Mouse (Mus musculus) stomach, embryonic 15.5 days (tissue): ENCODE results near the gene Cacna1i. TPM values are rescaled to one million over a fixed set of nuclear protein-coding genes. Genes with fewer than 3 reads are reported as not detected.

Experiments used
- ATAC-seq: fragments of 200-750 bp; cut with Nextera tagmentation; 2 replicates; pipeline ENCODE4 v1.8.0; 2017; ENCODE audit warnings: low read depth, moderate number of reproducible peaks, moderate TSS enrichment; ENCODE audit not compliant: insufficient read depth, low FRiP score
- H3K27ac ChIP-seq: fragments of 300-500 bp; sonication (generic); 2 replicates; pipeline ENCODE4 v1.5.1; 2015; ENCODE audit warnings: mild to moderate bottlenecking, inconsistent platforms
- H3K27me3 ChIP-seq: fragments of 300-500 bp; sonication (generic); replicated peaks from 2 replicates; pipeline ENCODE4 v1.6.1; 2015; ENCODE audit warnings: inconsistent platforms
- H3K36me3 ChIP-seq: fragments of 300-500 bp; sonication (generic); 2 replicates; pipeline ENCODE4 v1.6.1; 2015; ENCODE audit warnings: inconsistent platforms
- H3K4me1 ChIP-seq: fragments of 300-500 bp; sonication (generic); 2 replicates; pipeline ENCODE4 v1.6.1; 2015; ENCODE audit warnings: inconsistent platforms
- H3K4me2 ChIP-seq: fragments of 300-500 bp; sonication (generic); 2 replicates; pipeline ENCODE4 v1.6.1; 2015; ENCODE audit warnings: mild to moderate bottlenecking, inconsistent platforms
- H3K4me3 ChIP-seq: fragments of 300-500 bp; sonication (generic); replicated peaks from 2 replicates; pipeline ENCODE4 v1.5.1; 2015; ENCODE audit warnings: inconsistent platforms
- H3K9ac ChIP-seq: fragments of 300-500 bp; sonication (generic); 2 replicates; pipeline ENCODE4 v1.6.1; 2015; ENCODE audit warnings: inconsistent platforms
- H3K9me3 ChIP-seq: fragments of 300-500 bp; sonication (generic); 2 replicates; pipeline ENCODE4 v1.6.1; 2016; ENCODE audit warnings: inconsistent platforms
- WGBS: fragments of 180-500 bp; shearing (Covaris S2); methylation state at CpG from one replicate; pipeline ENCODE4 v1.1.7; 2015; 5-methylcytosine and 5-hydroxymethylcytosine counted together
- polyA plus RNA-seq: library from polyadenylated mRNA; unstranded; fragments of >200 nt; fragmentation: Nextera tagmentation; extraction: Ambion mirVana; gene quantifications from 2 replicates; pipeline ENCODE4 v1.2.1, GENCODE M21; 2015

The Cacna1i gene
- polyA plus RNA-seq, 1 experiment from 2014 or later = 0.03 TPM

GRCm38 (mm10) chr15:80257602-80258239 is 29.3 kb upstream of the Cacna1i start:
- ATAC-seq = no peak
- Histone ChIP-seq H3K9me3 (no peaks in the 10 kb centered on the region), H3K9ac (0 out of 2 replicates have a peak overlapping the region, but pooled peaks have one; percentile 8), H3K27me3 (no peaks in the 10 kb centered on the region), H3K27ac (peak overlapping the region; percentile 97), H3K4me3 (no peak overlapping the region), H3K36me3 (peaks cover 23% of the 10 kb centered on the region), H3K4me1 (peaks cover 36% of the 10 kb centered on the region), H3K4me2 (peak overlapping the region; percentile 84)
- 17% methylated on average over 4 of the region's 4 CpGs for WGBS

DNA sequence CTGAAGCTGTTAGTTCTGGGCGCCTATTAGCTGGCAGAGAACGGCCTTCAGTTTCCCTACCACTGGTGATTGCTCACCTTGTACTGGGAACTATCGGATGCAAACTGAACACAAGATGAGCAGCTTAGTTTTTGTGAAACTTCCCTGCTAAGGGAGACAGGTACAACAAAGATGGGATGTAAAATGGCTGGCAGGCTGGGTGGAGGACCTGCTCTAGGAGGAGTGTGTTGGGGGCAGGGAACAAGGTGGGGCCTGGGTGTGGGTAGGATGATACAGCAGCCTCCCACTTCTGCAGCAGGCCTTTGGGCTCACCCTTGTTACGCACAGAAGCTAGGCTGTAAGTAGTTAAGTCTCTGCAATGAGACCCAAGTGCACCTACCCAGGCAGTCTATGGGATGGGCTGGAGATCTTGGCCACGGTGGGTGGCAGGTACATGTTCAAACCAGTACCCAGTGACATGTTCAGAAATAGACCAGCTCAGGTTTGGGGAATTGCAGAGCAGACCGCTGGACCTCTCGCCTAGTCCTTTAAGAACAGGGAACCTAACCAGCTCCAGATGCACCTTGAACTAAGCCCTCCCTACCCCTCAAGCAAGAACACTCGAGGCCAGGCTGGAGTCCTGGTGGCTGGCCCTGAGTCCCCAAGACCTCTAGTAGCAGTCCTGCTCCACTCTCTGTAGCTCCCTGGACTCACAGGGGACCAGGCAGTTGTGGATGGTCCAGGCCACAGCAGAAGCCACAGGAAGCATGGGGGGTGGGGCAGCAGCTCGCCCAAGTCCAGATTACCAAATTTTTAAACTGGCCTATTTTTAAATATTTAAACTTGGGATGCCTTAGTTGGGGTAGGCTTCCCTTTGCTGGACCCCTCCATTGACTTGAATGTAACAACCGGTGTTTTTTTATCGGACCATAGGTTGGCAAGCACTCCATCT is 28.5 kb upstream of the Cacna1i start:
- no peaks in the 10 kb centered on the region for H3K9me3 ChIP-seq
- H3K36me3 ChIP-seq = peaks cover 23% of the 10 kb centered on the region
- no peaks in the 10 kb centered on the region for H3K27me3 ChIP-seq
- H3K4me1 ChIP-seq = peaks cover 44% of the 10 kb centered on the region
- peak overlapping the region; percentile 84; the same call in 1 of the 2 replicates for H3K4me2 ChIP-seq
- ATAC-seq = no peak
- 49% methylated on average over 11 of the region's 11 CpGs for WGBS
- H3K4me3 ChIP-seq = no peak overlapping the region
- no peak overlapping the region for H3K9ac ChIP-seq
- H3K27ac ChIP-seq = peak overlapping the region; percentile 97

DNA sequence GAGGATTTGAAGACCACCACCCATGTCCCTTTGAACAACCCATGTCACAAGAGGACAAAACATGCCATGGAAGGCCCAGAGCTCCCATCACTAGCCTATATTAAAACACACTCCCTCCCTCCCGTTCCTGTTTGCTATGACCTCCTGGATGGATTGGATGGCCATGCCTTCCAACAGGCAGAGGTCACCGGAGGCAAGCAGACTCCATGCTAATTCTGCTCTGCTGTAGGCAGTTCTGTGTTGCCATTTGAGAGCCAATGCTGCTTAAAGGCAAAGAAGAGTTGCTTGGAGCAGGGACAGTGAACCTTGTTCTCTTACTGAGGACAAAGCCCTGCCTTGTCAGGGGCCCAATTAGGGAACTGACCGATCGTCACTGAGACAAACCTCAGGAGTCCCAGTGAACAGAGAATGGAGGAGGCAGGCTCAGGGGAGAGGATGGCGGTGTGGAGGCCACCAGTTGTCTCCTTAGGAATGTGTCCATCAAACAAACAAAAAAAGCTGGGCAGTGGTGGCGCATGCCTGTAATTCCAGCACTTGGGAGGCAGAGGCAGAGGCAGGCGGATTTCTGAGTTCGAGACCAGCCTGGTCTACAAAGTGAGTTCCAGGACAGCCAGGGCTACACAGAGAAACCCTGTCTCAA is 27.5 kb upstream of the Cacna1i start:
- H3K27ac ChIP-seq = peak overlapping the region; percentile 97; the same call in 1 of the 2 replicates
- H3K36me3 ChIP-seq = peaks cover 23% of the 10 kb centered on the region
- ATAC-seq = no peak
- 72% methylated on average over 8 of the region's 8 CpGs for WGBS
- no peaks in the 10 kb centered on the region for H3K9me3 ChIP-seq
- no peaks in the 10 kb centered on the region for H3K27me3 ChIP-seq
- no peak overlapping the region for H3K9ac ChIP-seq
- H3K4me2 ChIP-seq = no peak overlapping the region
- H3K4me1 ChIP-seq = peaks cover 40% of the 10 kb centered on the region
- H3K4me3 ChIP-seq = no peak overlapping the region

DNA sequence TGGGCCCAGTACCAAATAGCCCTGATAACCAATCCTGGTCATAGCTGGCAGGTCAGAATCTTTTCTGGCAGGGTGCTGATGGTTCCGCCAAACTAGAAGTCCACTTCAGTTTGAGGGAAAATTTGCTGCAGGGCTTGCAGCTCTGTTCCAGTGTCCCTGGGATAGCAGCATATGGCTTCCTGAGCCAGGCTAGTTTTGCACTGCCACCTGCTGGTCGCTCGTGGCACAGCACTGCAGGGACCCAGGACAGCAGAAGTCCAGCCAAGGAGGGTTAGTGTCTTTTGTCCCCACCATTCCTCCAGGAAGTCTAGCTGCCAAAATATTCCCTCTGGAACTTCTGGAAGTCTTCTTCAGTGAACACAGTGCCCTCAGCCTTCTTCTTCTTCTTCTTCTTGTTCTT is 26.4 kb upstream of the Cacna1i start:
- H3K36me3 ChIP-seq = peaks cover 23% of the 10 kb centered on the region
- no peak overlapping the region for H3K4me2 ChIP-seq
- H3K27me3 ChIP-seq = no peaks in the 10 kb centered on the region
- H3K9me3 ChIP-seq = no peaks in the 10 kb centered on the region
- 7% methylated on average over 3 of the region's 3 CpGs for WGBS
- no peak overlapping the region for H3K27ac ChIP-seq
- peaks cover 40% of the 10 kb centered on the region for H3K4me1 ChIP-seq
- ATAC-seq = no peak
- H3K4me3 ChIP-seq = no peak overlapping the region
- no peak overlapping the region for H3K9ac ChIP-seq

GRCm38 (mm10) chr15:80261100-80261499 is 25.9 kb upstream of the Cacna1i start:
- Histone ChIP-seq H3K36me3 (peaks cover 23% of the 10 kb centered on the region), H3K9ac (no peak overlapping the region), H3K27ac (no peak overlapping the region), H3K4me1 (peaks cover 40% of the 10 kb centered on the region), H3K27me3 (no peaks in the 10 kb centered on the region), H3K4me2 (no peak overlapping the region), H3K9me3 (no peaks in the 10 kb centered on the region), H3K4me3 (no peak overlapping the region)
- WGBS = 82% methylated on average over 7 of the region's 7 CpGs
- no peak for ATAC-seq

DNA sequence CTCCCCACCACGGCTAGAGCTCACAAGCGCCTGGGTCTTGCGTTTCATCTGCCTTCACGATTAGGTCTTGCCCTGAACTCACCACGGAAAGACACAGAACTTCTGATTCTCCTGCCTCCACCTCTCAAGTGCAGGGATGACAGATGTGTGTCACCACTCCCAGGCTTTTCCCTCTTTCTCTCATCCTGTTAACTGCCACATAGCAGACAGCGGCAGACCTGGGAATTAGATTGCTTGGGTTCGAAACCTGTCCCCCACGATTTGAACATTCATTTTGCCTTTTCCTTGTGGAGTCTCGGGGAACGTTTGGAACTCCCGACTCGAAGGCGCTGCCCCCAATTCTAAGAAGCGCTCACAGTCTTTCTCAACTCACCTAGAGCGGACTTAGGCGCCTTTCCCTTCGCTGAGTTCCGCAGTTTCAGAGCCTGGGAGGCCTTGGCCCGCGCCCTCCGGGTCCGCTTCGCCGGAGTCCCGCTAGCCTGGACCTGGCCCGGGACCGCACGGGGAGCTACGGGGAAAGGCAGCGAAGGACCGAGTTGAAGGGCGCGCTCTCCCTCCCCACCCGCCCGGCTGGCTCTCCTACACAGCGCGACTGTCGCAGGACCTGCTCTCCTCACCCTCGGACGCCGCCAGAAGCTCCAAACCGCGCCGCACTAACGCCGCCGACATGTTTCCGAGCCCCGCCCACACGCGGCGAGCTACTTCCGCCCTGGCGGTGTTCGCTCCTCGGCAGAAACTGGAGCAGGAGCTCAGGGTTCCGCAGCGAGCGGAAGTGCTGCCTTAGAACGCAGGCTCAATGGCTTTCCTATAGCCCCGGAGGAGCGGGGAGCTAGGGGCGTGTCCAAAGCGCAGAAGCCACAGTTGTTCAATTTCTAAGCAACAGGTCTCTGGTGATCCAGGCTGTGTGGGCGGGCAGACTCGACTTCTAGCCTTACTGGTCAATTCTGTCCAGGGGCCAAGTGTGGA is 23.1 kb upstream of the Cacna1i start, which contains the start of gene Rps19bp1:
Gene Rps19bp1 (minus strand): TSS at position 706 of the 966 bp plus-strand sequence.
- peaks cover 20% of the 10 kb centered on the region for H3K4me1 ChIP-seq
- H3K4me2 ChIP-seq = peak within 1 kb of the TSS; percentile 85
- H3K27me3 ChIP-seq = no peaks in the 10 kb centered on the region
- H3K27ac ChIP-seq = peak within 1 kb of the TSS; percentile 56
- H3K4me3 ChIP-seq = peak within 1 kb of the TSS; percentile 86
- WGBS = under 1% methylated on average over 66 of the region's 66 CpGs
- peak within 1 kb of the TSS; percentile 74 for H3K9ac ChIP-seq
- H3K36me3 ChIP-seq = 0 out of 2 replicates have a peak, but pooled peaks cover 4% of the 10 kb centered on the region
- H3K9me3 ChIP-seq = no peaks in the 10 kb centered on the region
- ATAC-seq = peak; percentile 90

DNA sequence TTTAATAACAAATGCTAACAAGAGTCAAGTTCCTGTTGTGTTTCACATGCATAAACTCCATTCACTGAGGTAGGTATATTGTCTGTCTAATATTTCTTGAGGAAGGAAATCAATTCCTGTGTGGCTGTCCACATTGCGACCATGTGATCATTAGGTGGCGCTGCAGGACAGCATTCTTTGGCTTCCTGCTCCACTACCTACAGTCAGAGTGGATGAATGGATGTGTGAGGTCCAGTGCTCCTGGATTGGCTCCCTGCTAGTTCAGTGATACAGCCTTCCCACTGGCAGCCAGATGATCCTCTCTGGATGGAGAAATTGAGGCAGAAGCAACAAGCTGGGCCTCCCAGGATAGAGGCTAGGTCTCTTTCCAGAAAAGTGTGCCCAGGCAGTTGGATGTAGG is 20.8 kb upstream of the Cacna1i start:
- Histone ChIP-seq H3K4me2 (no peak overlapping the region), H3K4me3 (no peak overlapping the region), H3K36me3 (no peaks in the 10 kb centered on the region), H3K4me1 (peaks cover 17% of the 10 kb centered on the region), H3K9ac (no peak overlapping the region), H3K27me3 (no peaks in the 10 kb centered on the region), H3K27ac (no peak overlapping the region), H3K9me3 (no peaks in the 10 kb centered on the region)
- 0% methylated on average over 2 of the region's 2 CpGs for WGBS
- no peak for ATAC-seq

DNA sequence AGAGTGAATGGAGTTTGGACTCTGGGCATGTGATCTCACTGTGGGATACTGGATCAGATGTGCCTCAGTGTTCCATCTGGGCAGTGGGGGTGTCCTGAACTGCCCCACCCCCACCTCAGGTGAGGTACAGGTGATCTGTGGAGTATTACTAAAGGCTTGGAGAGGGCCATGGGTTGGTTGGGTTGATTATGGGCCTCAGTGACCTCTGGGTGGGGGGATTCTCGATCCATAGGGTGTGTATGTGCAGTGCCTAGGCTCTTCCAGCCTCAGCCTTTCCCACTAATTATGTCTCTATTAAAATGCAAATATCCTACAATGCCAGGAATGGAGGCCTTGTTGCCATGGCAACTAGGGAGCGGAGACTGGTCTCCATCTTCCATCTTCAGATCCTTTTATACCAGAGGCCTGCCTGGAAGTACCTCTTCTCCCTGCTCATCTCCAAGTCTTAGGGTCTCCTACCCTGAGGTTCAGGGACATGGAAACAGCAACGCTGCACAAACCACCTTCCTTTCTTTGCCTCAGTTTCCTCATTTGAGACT is 15.1 kb upstream of the Cacna1i start:
- H3K9ac ChIP-seq = no peak overlapping the region
- H3K9me3 ChIP-seq = no peaks in the 10 kb centered on the region
- no peaks in the 10 kb centered on the region for H3K27me3 ChIP-seq
- ATAC-seq = no peak
- H3K4me2 ChIP-seq = no peak overlapping the region
- 82% methylated on average over 3 of the region's 3 CpGs for WGBS
- H3K4me3 ChIP-seq = no peak overlapping the region
- H3K27ac ChIP-seq = no peak overlapping the region
- no peaks in the 10 kb centered on the region for H3K36me3 ChIP-seq
- no peaks in the 10 kb centered on the region for H3K4me1 ChIP-seq

DNA sequence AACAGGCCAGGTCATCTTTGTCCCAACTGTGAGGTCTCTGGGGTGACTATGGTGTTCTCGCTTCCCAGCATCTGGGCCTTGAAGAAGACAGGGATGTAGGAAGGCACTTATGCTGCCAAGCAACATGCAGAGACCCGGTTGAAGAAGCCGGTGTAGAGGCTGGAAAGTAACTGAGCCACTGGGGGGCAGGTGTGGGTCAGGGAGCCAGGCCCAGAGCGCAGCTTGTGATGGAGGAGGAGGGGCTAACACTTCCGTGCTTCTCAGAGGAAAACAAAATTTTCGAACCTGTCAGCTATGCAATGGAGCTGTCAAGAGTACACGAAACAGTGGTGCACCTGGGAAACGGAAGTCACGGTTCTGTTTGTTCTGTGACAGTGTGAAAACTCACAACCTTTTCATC is 9.9 kb upstream of the Cacna1i start:
- H3K27me3 ChIP-seq = no peaks in the 10 kb centered on the region; the same call in 1 of the 2 replicates
- no peak overlapping the region for H3K4me2 ChIP-seq
- WGBS = 40% methylated on average over 9 of the region's 9 CpGs
- H3K4me3 ChIP-seq = no peak overlapping the region
- H3K4me1 ChIP-seq = no peaks in the 10 kb centered on the region
- no peak overlapping the region for H3K27ac ChIP-seq
- no peak for ATAC-seq
- no peaks in the 10 kb centered on the region for H3K9me3 ChIP-seq
- no peaks in the 10 kb centered on the region for H3K36me3 ChIP-seq
- no peak overlapping the region for H3K9ac ChIP-seq

- Histone ChIP-seq H3K9me3 (no peaks in the 10 kb centered on the region), H3K27ac (no peak overlapping the region), H3K4me1 (no peaks in the 10 kb centered on the region), H3K36me3 (no peaks in the 10 kb centered on the region), H3K4me3 (no peak overlapping the region), H3K27me3 (no peaks in the 10 kb centered on the region; the same call in 1 of the 2 replicates), H3K9ac (no peak overlapping the region), H3K4me2 (no peak overlapping the region)
- 2% methylated on average over 6 of the region's 6 CpGs for WGBS
- no peak for ATAC-seq
Observed at GRCm38 (mm10) chr15:80277625-80278024, 9.4 kb upstream of the Cacna1i start.
